Mouse (Mus musculus) limb, embryonic 14.5 days (tissue): ENCODE measurements at regions not wholly inside any gene's neighbourhood (a gene's known extent, or its start where the extent isn't known, plus 50 kb on each side); places are given as distances from the start of the nearest gene placed in this dataset.
"Not testable (repeated sequence)": the region's sequence is repeated elsewhere in the genome, so short reads cannot be mapped to it uniquely, and the experiment has no call there.

Experiments used
- ATAC-seq: fragments of 200-750 bp; cut with Nextera tagmentation; 2 replicates; pipeline ENCODE4 v1.8.0; 2017; ENCODE audit warnings: low read depth, moderate number of reproducible peaks, moderate TSS enrichment; ENCODE audit not compliant: low FRiP score
- DNase-seq: peaks from one replicate; pipeline ENCODE4 v3.0.0-alpha.2; 2015; ENCODE audit warnings: low spot score
- H3K27ac ChIP-seq: fragments of 300-500 bp; sonication (generic); replicated peaks from 2 replicates; pipeline ENCODE4 v1.5.1; 2014; ENCODE audit warnings: low read depth, mild to moderate bottlenecking, low read length, moderate library complexity, mixed read lengths
- H3K27me3 ChIP-seq: fragments of 300-500 bp; sonication (generic); 2 replicates; pipeline ENCODE4 v1.6.1; 2014; ENCODE audit warnings: low read length, mixed read lengths; ENCODE audit not compliant: control insufficient read depth, insufficient read depth
- H3K36me3 ChIP-seq: fragments of 300-500 bp; sonication (generic); 2 replicates; pipeline ENCODE4 v1.6.1; 2014; ENCODE audit warnings: mild to moderate bottlenecking, low read length, moderate library complexity, mixed read lengths; ENCODE audit not compliant: control insufficient read depth, insufficient read depth
- H3K4me1 ChIP-seq: fragments of 300-500 bp; sonication (generic); 2 replicates; pipeline ENCODE4 v1.6.1; 2014; ENCODE audit warnings: antibody characterized with exemption, low read length, mixed read lengths; ENCODE audit not compliant: control insufficient read depth, insufficient read depth
- H3K4me2 ChIP-seq: fragments of 300-500 bp; sonication (generic); replicated peaks from 2 replicates; pipeline ENCODE4 v1.6.1; 2014; ENCODE audit warnings: low read depth, mild to moderate bottlenecking, low read length, moderate library complexity; ENCODE audit not compliant: severe bottlenecking
- H3K4me3 ChIP-seq: fragments of 300-500 bp; sonication (generic); replicated peaks from 2 replicates; pipeline ENCODE4 v1.5.1; 2014; ENCODE audit warnings: low read length
- H3K9ac ChIP-seq: fragments of 300-500 bp; sonication (generic); 2 replicates; pipeline ENCODE4 v1.6.1; 2014; ENCODE audit warnings: mild to moderate bottlenecking, low read depth, low read length, moderate library complexity; ENCODE audit not compliant: severe bottlenecking
- H3K9me3 ChIP-seq: fragments of 300-500 bp; sonication (generic); 2 replicates; pipeline ENCODE4 v1.6.1; 2016; ENCODE audit warnings: low read length; ENCODE audit not compliant: control insufficient read depth
- POLR2A ChIP-seq: fragments of 200-500 bp; IDR thresholded peaks from 2 replicates; pipeline ENCODE4 v1.8.0; 2012; ENCODE audit warnings: inconsistent platforms, mild to moderate bottlenecking, moderate library complexity, borderline replicate concordance; ENCODE audit not compliant: insufficient read depth, insufficient read length; ENCODE audit errors: extremely low read depth
- WGBS: fragments of 180-500 bp; shearing (Covaris S2); extraction: QIAGEN DNeasy Blood & Tissue Kit; methylation state at CpG from one replicate; pipeline ENCODE4 v1.1.7; 2014; 5-methylcytosine and 5-hydroxymethylcytosine counted together

GRCm38 (mm10) chr10:51397016-51397415 lies 83.4 kb upstream of the Gm49339 start:
- H3K36me3 ChIP-seq, H3K4me2 ChIP-seq, H3K9me3 ChIP-seq, ATAC-seq, H3K27me3 ChIP-seq, H3K9ac ChIP-seq, DNase-seq, H3K4me3 ChIP-seq, H3K4me1 ChIP-seq, H3K27ac ChIP-seq: not testable (repeated sequence)
- 83% methylated on average over 3 of the region's 3 CpGs for WGBS

GRCm38 (mm10) chr10:51405141-51405540 lies 75.3 kb upstream of the Gm49339 start:
- Histone ChIP-seq H3K9me3 (no peaks in the 10 kb centered on the region), H3K4me2 (0 out of 2 replicates have a peak overlapping the region, but pooled peaks have one; percentile 5), H3K36me3 (no peaks in the 10 kb centered on the region), H3K27ac (no peak overlapping the region), H3K4me3 (no peak overlapping the region), H3K9ac (no peak overlapping the region), H3K27me3 (no peaks in the 10 kb centered on the region), H3K4me1 (no peaks in the 10 kb centered on the region)
- no peak; the same call in 1 of the 2 replicates for ATAC-seq
- WGBS = 6% methylated on average over 9 of the region's 9 CpGs
- TF ChIP-seq POLR2A = no peak
- peak; percentile 87 for DNase-seq

GRCm38 (mm10) chr10:51412795-51413194 lies 67.6 kb upstream of the Gm49339 start:
- Histone ChIP-seq H3K27me3 (no peaks in the 10 kb centered on the region), H3K36me3 (no peaks in the 10 kb centered on the region), H3K9me3 (no peaks in the 10 kb centered on the region), H3K9ac (no peak overlapping the region), H3K4me2 (no peak overlapping the region), H3K27ac (no peak overlapping the region), H3K4me3 (no peak overlapping the region), H3K4me1 (no peaks in the 10 kb centered on the region)
- DNase-seq = no peak
- no peak for TF ChIP-seq POLR2A
- ATAC-seq = no peak

GRCm38 (mm10) chr10:51414512-51414911 lies 65.9 kb upstream of the Gm49339 start:
- WGBS = 90% methylated on average over 1 of the region's 1 CpGs
- Histone ChIP-seq H3K9ac (no peak overlapping the region), H3K4me2 (no peak overlapping the region), H3K27me3 (no peaks in the 10 kb centered on the region), H3K36me3 (no peaks in the 10 kb centered on the region), H3K9me3 (no peaks in the 10 kb centered on the region), H3K4me3 (no peak overlapping the region), H3K4me1 (no peaks in the 10 kb centered on the region), H3K27ac (no peak overlapping the region)
- DNase-seq = no peak
- ATAC-seq = no peak
- TF ChIP-seq POLR2A = no peak

GRCm38 (mm10) chr10:51416723-51417122 lies 63.7 kb upstream of the Gm49339 start:
- H3K27me3 ChIP-seq = no peaks in the 10 kb centered on the region
- ATAC-seq (no peak), DNase-seq (no peak)
- H3K4me3 ChIP-seq = no peak overlapping the region
- H3K9me3 ChIP-seq = no peaks in the 10 kb centered on the region
- TF ChIP-seq POLR2A = no peak
- no peak overlapping the region for H3K4me2 ChIP-seq
- no peak overlapping the region for H3K9ac ChIP-seq
- no peaks in the 10 kb centered on the region for H3K4me1 ChIP-seq
- H3K36me3 ChIP-seq = no peaks in the 10 kb centered on the region
- no peak overlapping the region for H3K27ac ChIP-seq

GRCm38 (mm10) chr10:51417221-51417911 lies 63.0 kb upstream of the Gm49339 start:
- ATAC-seq (no peak), DNase-seq (no peak)
- no peak overlapping the region for H3K9ac ChIP-seq
- H3K4me1 ChIP-seq = no peaks in the 10 kb centered on the region
- H3K27ac ChIP-seq = no peak overlapping the region
- no peak overlapping the region for H3K4me3 ChIP-seq
- no peaks in the 10 kb centered on the region for H3K27me3 ChIP-seq
- no peaks in the 10 kb centered on the region for H3K9me3 ChIP-seq
- no peaks in the 10 kb centered on the region for H3K36me3 ChIP-seq
- 89% methylated on average over 3 of the region's 3 CpGs for WGBS
- no peak overlapping the region for H3K4me2 ChIP-seq
- no peak for TF ChIP-seq POLR2A
